Mouse (Mus musculus) spleen, adult 2 months (tissue): Measurements from ENCODE around the gene Sec23b.

Source experiments
- CTCF ChIP-seq: fragments of 200-500 bp; IDR thresholded peaks from 2 replicates; pipeline ENCODE4 v1.5.1; 2011; ENCODE audit warnings: mild to moderate bottlenecking, inconsistent platforms; ENCODE audit not compliant: insufficient read depth, insufficient read length, insufficient replicate concordance; ENCODE audit errors: extremely low read depth
- POLR2A ChIP-seq: fragments of 200-500 bp; IDR thresholded peaks from 2 replicates; pipeline ENCODE4 v1.6.1; 2011; ENCODE audit warnings: low read depth, low read length, inconsistent platforms

- TF ChIP-seq CTCF (peak; percentile 62), POLR2A (peak; percentile 42)
These were observed 44.0 kb downstream of the Sec23b start, which contains the start of gene Dtd1 for GRCm38 (mm10) chr2:144599831-144600687.
